Mouse (Mus musculus): ENCODE data around the gene Ccdc158.

The Ccdc158 gene

DNA sequence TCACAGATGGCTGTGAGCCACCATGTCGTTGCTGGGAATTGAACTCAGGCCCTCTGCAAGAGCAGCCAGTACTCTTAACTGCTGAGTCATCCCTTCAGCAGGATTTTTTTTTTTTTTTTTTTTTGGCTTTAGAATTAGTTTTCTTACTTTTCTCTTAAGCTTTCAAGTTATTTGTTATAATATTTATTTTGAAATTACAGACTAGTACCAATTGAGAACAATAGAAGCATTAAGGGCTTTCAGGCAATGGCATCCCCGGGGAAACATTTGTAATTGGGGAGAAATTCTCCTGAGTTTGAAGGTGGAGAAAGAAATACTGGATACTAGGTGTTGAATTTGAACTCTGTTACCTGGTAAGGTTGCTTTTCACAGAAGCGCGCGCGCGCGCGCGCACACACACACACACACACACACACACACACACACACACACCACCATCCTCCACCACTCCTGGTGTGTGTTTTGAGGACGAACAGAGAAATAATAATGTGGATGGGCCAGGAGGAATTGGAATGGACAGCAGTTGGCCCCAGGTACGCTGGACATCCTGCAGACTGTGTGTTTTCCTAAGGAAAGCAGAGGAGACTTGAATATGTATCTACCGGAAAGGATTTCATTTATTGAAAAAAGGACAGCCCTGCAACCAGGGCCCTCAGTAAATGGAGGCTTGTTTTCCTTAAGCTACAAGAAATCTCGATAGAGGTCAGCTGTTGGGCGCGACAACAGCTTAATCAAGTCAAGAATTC lies 9.8 kb upstream of the Ccdc158 start:
- DNase-seq (ENCODE audit: low spot score), result no peak

DNA sequence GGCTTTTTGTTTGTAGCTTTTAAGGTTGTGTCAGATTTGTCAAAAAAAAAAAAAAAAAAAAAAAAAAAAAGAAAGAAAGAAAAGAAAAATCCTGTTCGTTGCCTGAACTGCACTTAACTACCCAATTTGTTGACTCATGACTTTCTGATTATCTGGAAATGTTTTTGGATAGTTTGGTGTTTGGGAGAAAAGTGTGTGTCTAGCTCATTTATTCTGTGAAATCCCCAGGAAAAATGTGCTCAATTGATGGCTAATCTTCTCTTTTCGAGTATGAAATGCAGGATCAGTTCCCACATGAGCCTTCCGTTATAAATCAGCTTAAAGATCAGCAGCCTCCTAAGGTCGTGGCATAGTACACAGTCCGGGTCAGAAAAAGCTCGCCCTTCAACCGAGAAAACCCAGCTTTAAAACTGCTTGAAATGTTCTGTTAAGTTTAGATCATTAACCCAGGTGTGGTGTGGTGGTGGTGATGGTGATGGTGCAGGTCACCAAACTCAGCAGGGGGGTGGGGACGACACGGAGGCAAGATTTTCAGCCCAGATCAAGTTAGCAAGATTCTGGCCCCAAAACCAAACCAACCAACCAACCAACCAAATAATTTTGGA lies 8.9 kb upstream of the Ccdc158 start:
- no peak for DNase-seq (ENCODE audit: low spot score)

DNA sequence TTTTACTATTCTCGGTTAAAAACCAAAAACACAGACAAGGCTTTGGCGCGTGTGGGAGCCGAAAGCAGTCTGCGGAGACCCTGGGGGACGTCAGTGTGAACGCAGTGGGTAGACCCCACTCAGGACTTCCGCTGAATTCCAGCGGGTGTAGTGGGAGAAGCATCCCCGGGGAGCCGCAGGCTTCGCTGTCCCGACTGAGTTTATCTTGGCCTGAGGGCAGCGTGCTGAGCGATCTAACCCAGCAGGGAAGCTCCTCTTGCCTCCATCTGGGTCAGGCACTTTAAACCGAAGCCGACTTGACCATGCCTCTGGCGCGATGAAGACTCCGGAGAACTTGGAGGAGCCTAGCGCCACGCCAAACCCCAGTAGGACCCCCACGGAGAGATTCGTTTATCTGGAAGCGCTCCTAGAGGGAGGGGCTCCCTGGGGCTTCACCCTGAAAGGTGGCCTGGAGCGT lies 8.3 kb upstream of the Ccdc158 start, which contains the start of gene Shroom3:
TSS of gene Shroom3 (plus strand) at position 85 of the 457 bp plus-strand sequence.
- no peak for DNase-seq (ENCODE audit: low spot score)

DNA sequence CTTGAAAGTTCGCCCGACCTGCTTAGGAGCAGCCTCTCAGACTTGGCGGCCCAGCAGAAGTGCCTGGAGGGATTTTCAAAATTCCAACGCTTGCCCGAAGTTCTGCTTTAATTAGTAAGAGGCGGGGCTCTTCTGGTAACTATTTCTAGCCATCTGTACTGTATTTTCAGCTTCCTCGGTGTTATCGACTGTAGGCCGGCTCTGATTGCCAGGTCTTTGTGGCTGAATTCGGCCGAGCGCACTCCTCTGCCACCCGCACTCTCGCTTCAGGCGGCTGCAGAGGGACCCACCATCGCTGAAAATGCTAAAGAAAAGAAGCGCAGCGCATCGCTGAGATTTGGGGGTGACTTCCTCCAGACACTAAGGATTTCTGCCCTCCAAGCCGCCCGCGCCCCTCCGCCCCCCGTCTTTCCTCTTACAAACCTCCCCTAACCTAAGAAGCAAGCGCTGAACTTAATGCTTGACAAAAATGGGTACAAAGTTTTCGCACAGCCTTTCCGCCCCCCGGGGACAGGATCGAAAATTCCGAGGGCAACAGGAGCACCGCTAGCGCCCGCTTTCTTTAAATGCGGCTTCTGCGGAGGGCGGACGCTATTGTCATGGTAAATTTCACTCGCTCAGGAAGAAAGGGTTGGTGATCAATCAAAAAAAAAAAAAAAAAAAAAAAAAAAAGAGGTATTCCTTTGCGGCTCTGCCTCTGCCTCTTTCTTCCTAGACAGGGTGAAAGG lies 7.7 kb upstream of the Ccdc158 start:
- DNase-seq (ENCODE audit: low spot score), result no peak

DNA sequence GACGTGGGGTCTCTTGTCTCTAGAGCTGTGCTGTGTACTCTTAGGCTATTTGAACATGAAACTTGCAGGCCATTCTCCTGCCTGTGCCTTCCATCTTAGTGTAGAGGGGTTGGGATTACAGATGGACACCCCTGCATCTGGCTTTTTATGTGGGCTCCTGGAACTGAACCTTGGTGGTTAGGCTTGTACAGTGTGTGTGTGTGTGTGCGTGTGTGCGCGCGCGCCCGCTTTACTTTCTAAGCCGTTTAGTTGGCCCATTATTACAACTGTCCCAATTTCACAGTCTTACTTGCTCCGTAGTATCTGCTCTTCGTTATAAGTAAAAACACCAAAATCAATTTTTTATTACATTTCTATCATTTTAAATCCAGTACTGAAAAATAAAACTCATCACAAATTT lies 6.8 kb upstream of the Ccdc158 start:
- DNase-seq (ENCODE audit: low spot score), result no peak

DNA sequence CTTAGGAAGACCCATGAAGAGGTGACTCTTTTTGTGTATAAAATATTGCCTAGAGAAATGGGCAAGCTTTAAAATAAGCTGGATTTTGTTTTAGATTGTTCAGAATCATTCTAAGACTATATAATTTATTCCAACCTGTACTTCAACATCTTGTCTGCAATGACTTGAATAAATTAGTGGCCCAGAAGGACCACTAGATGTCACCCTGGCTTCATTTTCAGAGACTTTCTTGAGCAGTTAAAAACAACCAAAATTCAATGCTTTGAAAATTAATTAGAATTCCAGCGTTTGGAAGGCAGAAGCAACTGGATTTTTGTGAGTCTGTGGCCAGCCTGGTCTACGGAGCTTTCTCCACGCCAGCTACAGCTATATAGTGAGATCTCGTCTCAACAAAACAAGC lies 4.4 kb upstream of the Ccdc158 start:
- no peak for DNase-seq (ENCODE audit: low spot score)

DNA sequence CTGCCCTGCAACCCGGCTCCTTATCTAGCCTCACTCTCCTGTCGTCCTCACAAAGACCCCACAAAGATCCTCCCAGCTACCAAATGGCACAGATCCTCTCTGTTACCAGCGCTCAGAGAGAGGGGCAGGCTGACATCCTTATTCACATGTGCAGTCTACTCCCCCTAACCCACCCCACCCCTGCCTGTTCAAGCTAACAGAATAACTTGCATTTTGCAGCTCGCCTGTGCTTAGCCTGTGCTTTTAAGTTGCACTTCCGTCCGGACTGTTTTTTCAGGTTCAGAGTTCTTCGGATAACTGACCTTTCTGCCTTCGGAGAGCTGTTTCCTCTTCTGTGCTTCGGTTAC lies 476 bp upstream of the Ccdc158 start:
- DNase-seq (ENCODE audit: low spot score), result no peak

DNA sequence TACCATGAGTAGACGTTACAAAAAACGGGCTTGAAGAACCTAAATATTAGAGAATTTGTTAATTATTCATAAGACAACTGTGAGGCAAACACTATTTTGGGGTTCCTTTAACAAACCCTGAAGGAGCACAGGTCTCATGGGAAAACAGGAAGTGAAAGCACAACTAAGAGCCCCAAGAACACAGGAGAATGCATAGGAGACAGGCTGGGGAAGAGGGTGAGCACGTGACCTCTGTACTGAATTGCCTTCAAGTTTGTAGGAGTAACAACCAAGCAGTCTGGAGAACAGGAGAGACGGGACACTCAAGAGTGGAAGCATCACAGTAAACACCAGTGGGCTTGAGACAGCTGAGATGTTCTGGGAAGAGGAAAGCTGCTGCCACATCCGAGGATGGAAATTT lies 8.2 kb downstream of the Ccdc158 start:
- no peak for DNase-seq (ENCODE audit: low spot score)

DNA sequence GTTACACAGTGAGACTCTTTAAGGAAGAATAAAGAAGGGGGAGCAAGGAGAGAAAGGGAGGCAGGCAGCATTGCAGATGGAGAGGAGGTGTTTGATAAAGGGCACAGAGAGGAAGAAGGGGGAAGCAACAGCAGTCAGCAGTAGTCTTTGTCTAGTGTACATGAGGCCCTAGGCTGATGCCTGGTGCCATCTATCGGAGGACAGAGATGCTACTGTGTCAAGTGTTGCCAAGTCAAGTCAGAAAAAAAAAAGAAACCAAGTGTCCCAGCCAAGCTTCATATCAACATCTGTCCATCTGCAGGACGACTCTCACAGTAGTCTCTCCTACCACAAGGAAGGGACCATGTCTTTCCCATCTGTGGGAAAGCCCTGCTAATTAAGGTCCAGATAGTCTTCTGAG lies 10.8 kb downstream of the Ccdc158 start:
- DNase-seq (ENCODE audit: low spot score), result no peak

DNA sequence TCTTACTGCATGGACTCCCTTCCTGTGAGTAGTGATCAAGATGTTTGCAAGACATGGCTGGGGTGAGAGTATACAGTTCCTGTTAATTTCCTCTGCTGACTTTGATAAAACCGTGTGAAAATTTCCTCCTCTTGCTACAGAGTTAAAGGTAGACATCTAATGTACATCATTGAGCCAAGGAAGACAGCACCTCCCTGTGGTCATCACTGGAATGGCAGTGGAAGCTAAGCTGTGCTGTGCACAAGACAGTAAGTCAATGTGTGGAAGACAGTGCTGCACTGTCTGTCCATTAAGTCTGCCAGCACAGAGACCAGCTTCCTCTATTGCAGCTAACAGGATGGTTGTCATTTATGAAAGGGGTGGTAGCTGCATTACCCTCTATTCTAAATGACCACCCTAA lies 18.8 kb downstream of the Ccdc158 start:
- DNase-seq (ENCODE audit: low spot score), result no peak

DNA sequence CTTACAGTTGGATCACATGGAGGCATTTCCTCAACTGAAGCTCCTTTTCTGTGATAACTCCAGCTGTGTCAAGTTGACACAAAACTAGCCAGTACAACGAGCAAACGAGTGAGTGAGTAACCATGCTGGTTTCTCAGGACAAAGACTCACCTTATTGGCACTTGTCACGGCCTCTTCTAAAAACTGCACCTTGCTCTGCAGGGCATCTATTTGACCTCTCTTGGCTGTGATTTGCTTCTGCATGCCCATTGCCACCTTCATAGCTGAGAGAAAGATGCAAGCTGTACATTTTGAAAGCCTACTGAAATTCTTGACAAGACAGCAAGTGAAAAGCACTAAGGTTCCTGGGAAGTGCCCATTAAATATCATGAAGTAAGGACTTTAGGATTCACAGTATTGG lies 34.2 kb downstream of the Ccdc158 start:
- DNase-seq (ENCODE audit: low spot score), result no peak

DNA sequence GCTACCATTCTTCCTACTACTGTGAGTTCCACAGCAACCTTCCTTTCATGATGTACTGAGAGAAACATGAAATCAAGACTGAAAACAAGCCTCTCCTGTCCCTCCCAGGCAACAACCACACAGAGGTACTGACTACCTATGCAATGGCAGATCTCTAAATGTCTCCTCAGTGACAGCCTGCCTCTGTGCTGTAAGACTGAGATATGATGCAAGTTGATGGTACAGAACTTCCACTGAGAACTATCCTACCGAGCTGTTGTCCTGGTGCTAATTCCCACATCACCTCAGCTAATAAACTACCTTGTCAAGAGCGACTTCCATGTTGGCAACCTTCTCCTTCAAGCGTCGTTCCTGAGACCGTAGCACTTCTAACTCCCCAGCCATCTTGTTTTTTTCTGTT lies 39.2 kb downstream of the Ccdc158 start:
- no peak for DNase-seq (ENCODE audit: low spot score)

DNA sequence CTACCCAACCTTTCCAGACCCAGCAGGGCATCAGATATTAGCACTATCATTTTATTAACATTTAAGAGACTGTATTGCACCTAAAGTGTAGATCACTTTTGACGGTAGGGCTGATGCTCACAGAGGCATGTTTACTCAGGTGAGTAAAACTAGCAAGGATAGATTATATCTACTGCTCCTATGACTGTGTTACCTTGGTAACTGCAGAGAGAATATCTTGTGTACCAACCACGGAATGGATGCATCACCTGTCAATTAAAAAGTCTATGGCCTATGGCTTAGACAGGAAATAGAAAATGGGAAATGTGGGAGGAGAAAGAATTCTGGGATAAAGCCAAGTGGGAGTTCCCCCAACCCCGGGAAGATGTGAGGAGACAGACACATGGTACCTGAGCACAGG lies 40.2 kb downstream of the Ccdc158 start:
- DNase-seq (ENCODE audit: low spot score), result no peak

DNA sequence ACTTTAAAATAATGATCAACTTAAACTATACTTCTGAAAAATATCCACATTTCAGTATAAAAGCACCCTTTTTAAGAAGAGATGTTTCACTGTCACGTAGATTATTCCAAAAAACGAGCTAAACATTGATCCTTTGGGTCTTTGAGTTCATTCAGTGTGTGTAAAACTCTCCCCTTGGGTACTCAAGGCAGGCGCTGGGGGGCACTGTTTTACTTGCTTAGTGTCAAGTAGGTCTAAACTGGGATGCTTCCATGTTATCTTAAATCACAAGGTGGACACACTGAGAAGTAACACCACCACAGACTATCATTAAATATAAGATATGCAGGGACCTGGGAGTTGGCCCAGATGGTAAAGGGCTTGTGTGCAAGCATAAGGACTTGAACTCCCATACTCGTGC lies 41.5 kb downstream of the Ccdc158 start:
- DNase-seq (ENCODE audit: low spot score), result no peak

DNA sequence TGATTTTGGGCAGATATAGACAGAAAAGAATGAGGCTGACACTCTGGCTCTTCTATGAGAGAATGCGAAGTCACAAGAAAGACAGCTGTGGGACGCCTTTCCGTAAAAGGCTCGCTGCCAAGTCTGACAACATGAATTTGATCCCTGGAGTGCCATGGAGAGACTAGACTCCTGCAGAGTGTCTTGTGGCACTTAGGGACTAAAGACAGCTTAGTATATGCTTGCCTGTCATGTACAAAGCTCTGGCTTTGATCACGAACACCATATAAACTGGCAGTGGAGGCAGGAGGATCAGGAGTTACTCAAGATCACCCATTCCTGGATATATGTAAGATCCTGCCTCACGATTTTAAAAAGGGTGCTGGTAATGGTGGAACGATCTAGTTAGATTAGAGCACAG lies 47.2 kb downstream of the Ccdc158 start:
- DNase-seq (ENCODE audit: low spot score), result no peak

DNA sequence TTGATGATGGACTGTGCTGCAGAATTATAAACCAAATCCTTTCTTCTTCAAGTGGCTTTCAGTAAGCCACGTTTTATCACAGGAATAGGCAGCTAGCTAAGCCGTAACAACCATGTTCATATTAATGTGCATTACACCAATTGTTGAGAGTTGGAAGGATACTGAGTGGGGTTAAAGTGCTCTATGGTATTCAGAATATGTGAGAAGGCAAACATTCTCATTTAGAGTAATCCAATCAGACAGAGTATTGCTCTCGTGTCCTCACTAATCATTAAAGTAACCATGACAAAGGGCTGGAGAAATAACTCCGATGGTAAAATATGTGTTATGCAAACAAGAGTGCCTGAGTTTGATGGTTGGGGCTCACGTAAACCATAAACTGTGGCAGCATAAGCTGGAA lies 53.2 kb downstream of the Ccdc158 start:
- DNase-seq (ENCODE audit: low spot score), result no peak

DNA sequence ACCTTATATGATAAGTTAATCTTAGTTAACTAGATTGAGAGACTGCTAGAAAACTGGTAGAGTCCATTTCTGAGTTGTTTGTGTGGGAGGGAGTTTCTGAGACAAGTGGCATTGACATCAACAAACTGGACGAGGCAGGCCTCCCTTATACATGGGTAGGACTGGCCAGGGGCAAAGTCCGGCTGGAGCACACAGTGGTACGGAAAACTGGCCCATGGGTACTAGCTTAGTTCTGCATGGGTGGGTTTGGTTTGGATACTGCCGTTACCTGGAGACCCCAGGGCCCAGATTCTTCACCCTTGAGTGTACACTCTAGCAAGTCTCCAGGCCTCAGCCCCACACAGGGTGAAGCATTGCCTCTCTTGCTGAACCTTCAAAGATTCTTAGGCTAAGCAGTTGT lies 62.3 kb downstream of the Ccdc158 start:
- DNase-seq (ENCODE audit: low spot score), result no peak

DNA sequence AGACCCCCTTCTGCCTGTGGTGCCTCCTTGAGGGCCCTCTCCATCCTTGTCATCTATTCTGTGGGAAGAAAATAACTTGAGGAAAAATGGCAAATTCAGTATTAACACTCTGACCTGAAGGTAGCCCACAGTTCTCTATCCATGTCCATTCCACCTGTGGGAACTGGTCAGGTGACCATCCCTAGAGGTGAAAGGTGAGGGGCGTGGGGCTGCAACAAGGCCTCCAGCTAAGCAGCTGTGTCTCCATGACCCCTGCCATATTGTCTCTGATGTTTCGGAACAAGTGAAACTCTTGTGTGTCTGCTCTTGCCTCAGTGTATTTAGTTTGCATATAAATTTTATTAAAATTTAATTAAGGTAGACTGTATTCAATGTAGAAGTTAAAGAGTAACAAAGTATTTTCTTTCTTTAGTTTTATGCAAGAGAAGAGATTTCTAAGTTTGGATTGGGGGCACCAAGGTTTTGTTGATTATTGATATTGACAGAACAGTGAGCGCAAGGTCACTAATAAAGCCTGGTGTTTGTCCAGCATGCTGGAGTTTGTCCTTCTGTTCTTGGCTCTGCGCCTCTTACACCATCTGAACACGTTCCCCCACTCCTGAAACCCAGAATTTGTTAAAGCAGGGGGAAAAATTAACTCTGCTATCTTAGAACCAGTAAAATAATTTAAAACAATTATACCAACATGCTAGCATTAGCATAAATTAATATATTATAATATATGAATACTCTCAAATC lies 67.4 kb downstream of the Ccdc158 start:
- DNase-seq (ENCODE audit: low spot score), result no peak

DNA sequence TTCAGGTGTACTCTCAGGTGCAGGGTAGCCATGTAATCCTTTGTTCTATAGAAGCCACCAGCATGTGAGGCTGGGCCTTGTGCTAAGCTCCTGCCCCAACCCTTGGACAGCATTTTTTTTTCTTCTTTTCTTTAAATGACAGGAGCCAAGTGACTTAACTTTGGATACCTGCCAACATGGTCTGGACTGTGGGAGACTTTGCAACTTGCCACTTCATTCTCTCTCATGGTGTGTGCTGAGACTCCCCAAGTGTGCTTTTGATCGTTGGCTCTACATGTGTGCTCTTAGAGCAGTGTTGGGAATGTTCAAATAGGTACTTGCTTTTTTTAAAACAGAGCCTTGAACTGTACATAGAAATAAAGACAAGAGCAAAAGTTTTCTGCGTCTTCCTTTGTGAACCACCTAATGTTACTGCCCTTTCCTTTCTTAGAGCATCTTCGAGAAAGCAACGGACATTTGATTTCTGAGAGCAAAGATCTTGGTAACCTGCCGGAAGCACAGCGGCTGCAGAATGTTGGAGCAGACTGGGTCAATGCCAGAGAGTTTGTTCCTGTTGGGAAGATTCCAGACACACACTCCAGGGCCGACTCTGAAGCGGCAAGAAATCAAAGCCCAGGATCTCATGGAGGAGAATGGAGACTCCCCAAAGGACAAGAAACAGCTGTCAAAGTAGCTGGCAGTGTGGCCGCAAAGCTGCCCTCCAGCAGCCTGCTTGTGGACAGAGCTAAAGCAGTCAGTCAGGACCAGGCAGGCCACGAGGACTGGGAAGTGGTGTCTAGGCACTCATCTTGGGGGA lies 70.4 kb downstream of the Ccdc158 start:
- no peak for DNase-seq (ENCODE audit: low spot score)

DNA sequence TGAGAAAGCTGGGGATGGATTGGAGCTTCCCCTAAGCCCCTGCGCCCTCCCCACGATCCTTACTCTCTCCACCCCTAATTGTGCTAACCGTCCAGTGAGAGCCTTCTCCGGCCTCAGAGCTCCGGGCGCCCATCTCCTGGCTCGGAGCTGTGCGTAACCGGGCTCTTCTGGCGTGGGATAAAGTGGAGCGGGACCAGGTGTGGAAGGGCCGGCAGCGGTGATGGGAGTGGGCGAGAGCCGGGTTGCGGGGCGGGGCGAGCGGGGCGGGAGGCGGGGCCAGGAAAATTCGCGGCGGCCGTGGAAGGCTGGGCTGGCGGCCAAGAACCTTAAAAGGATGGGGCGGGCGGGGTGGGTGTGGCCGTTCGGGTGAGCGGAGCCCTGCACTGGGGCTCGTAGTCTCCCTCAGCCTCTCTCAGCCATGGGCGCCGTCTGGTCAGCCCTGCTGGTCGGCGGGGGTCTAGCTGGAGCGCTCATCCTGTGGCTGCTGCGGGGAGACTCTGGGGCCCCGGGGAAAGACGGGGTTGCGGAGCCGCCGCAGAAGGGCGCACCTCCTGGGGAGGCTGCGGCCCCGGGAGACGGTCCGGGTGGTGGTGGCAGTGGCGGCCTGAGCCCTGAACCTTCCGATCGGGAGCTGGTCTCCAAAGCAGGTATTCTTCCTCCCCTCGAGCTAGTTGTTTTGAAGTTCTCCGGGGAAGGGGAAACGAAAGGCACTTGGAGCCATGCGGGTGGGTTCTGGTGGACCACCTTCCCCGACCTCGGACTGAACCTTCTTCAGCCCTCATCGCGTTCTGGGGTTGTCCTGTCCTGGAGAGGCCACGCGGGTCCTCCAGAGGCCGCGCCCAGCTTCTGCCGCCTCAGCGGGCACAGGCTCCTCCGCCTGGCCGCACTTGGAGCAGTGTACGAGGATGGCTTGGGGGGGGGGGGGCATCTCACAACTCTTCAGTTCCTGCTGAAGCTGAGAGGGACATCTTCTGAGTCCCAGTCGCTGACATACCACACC lies 72.1 kb downstream of the Ccdc158 start, which contains the start of gene Stbd1:
TSS of gene Stbd1 (plus strand) at position 351 of the 1,000 bp plus-strand sequence.
- DNase-seq (ENCODE audit: low spot score), result peak; percentile 11

All from spleen, adult 12 weeks (tissue).